Mouse (Mus musculus) lung, adult 2 months (tissue): Measurements from ENCODE around the gene Tceal3.

Source experiments
- CTCF ChIP-seq: fragments of 200-500 bp; IDR thresholded peaks from 2 replicates; pipeline ENCODE4 v1.5.1; 2011; ENCODE audit warnings: mild to moderate bottlenecking, low read length, control low read depth; ENCODE audit not compliant: insufficient read depth
- POLR2A ChIP-seq: fragments of 200-500 bp; IDR thresholded peaks from 2 replicates; pipeline ENCODE4 v1.6.1; 2011; ENCODE audit warnings: low read depth, mild to moderate bottlenecking, control low read depth, low read length, borderline replicate concordance; ENCODE audit errors: extremely low read depth

DNA sequence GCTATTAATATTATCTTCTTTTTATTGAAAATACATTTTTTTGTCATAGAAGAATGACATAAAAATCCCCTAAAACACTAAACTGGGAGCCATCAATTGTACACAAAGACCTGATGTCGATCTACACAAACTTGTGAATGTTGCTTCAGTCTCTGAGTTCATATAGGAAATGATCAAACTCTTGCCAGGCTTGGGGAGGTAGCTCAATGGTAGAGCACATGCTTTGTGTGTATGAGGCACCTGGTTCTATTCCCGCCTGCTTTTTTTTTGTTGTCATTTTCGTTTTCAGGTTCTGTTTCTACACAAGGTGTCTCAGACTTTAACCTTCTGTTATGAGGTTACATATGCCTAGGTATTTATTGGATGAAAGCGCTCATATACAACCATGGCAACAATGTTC lies 16.3 kb downstream of the Tceal3 start:
- no peak for TF ChIP-seq POLR2A
- no peak for TF ChIP-seq CTCF
